Mouse (Mus musculus) stomach, postnatal 0 days (tissue): ENCODE results near the gene Tmem74b.

Experiments used
- CTCF ChIP-seq: IDR thresholded peaks from 2 replicates; pipeline ENCODE4 v1.5.1; 2016; ENCODE audit warnings: antibody characterized with exemption, low read depth, mild to moderate bottlenecking, moderate library complexity
- EP300 ChIP-seq: optimal IDR thresholded peaks from 2 replicates; pipeline ENCODE3; 2016; ENCODE audit warnings: antibody characterized with exemption

GRCm38 (mm10) chr2:151715526-151715925, 13.7 kb downstream of the Tmem74b start:
- TF ChIP-seq CTCF: no peak
- no peak for TF ChIP-seq EP300
